Mouse (Mus musculus) adrenal gland, adult 2 months (tissue): ENCODE results near the gene Gm20388. TPM values are rescaled to one million over a fixed set of nuclear protein-coding genes. Genes with fewer than 3 reads are reported as not detected.
A peak's percentile ranks its signal among the peaks of the same experiment; 100 is the strongest.

Experiments
- DNase-seq: peaks from one replicate; pipeline ENCODE4 v3.0.0; 2021
- polyA plus RNA-seq: library from polyadenylated mRNA; depleted of rRNA; stranded (reverse); fragments of >200 nt; gene quantifications from 2 replicates; pipeline ENCODE4 v1.2.3, GENCODE M21; 2012
- total RNA-seq, 2 experiments: library from RNA; stranded (reverse); gene quantifications; 2 replicates each; pipeline ENCODE4 v1.2.3; 2021

Gene Gm20388
- total and polyA plus RNA-seq, 3 experiments: 5.9 to 50.1 (median 9.9) TPM

DNA sequence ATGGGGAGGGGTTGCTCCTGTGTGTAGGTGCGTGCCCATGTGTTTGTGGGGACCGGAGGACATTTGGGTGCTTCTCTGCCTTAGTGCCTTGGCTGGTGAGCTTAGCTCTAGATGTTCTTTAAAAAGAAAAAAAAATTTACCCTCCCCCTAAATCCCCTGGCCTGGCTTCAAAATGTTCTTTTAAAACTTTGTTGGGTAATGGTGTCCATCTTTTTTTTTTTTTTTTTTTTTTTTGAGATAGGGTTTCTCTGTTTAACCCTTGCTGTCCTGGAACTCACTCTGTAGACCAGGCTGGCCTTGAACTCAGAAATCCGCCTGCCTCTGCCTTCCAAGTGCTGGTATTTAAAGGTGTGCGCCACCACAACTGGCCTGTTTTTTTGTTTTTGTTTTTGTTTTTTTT lies 4.7 kb downstream of the Gm20388 start:
- DNase-seq: no peak

GRCm38 (mm10) chr8:119916237-119916892 lies 5.7 kb downstream of the Gm20388 start:
- peak; percentile 48 for DNase-seq

- DNase-seq: no peak
These were observed 6.8 kb downstream of the Gm20388 start for GRCm38 (mm10) chr8:119917415-119917814.

DNA sequence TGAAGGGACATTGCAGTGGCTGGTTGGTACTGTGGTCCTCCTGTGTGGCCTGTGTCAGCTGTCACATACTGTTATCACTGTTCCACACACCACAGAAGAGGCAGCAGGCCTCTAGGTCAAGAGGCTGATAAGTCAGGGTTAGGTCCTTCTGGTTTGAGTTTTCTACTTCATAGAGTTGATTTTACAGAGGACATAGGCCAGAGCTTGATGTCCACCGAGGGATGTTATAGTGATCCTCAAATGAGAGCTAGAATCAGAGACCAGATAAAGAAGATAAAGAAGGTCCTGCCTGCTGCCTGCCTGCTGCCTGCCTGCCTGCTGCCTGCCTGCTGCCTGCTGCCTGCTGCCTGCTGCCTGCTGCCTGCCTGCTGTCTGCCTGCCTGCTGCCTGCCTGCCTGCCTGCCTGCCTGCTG lies 7.5 kb downstream of the Gm20388 start:
- DNase-seq: no peak

GRCm38 (mm10) chr8:119923259-119923658 lies 12.6 kb downstream of the Gm20388 start:
- DNase-seq: no peak

GRCm38 (mm10) chr8:119925428-119925827 lies 14.8 kb downstream of the Gm20388 start:
- DNase-seq: no peak

DNA sequence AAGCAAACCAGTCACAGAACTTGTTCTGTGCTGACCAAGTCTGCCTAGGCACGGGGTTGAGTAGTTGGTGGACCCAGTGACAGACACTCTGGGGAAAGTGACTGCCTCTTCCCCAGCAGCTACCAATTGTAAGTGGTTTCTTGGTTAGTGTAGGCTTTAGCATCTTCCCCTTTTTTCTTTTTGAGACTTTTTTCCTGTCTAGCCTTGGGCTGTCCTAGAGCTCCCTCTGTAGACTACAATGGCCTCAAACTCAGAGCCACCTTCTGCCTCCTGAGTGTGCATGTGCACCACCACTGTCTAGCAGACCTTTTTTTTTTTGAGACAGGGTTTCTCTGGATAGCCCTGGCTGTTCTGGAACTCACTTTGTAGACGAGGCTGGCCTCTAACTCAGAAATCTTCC lies 15.8 kb downstream of the Gm20388 start:
- no peak for DNase-seq

GRCm38 (mm10) chr8:119927422-119928092 lies 16.9 kb downstream of the Gm20388 start:
- DNase-seq: peak; percentile 54

DNA sequence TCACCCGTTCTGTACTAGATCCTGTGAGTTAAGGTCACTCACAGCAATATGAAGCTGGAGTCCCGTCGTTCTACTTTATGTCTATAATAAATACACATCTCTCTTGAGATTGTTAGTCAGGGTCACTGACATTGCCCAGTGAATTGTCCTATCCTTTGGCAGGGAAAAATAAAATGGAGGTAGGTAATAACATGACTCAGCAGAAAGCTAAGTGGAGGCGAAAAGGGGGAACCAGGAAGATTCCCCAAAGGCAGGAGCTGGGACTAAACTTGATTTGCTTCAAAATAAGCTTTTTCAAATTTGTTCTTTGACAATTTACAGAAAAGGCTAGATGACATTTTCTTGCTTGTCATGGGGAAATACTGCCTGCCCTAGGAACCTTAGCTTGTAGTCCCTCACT lies 20.7 kb downstream of the Gm20388 start:
- no peak for DNase-seq

GRCm38 (mm10) chr8:119933681-119934080 lies 23.0 kb downstream of the Gm20388 start:
- DNase-seq: no peak

DNA sequence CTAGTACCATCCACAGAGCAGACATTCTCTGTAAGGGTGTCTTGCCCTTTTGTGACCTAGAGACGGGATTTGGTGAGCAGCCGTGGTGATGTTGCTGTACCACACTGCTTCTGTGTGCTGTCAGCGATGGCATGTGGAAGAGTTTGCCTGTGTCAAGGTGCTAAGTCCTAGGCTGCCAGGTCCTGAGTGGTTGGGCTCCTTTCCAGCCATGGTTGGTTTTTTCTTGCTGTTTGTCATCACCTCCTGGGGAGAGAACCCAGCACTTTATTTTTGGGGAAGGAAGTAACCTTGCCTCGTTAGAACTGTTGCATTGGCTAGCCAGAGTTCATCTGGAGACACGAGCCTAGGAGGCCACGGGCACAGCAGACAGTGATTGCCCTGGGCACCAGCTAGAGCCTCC lies 24.9 kb downstream of the Gm20388 start:
- no peak for DNase-seq

- no peak for DNase-seq
These were observed 27.8 kb downstream of the Gm20388 start for GRCm38 (mm10) chr8:119938481-119938880.

DNA sequence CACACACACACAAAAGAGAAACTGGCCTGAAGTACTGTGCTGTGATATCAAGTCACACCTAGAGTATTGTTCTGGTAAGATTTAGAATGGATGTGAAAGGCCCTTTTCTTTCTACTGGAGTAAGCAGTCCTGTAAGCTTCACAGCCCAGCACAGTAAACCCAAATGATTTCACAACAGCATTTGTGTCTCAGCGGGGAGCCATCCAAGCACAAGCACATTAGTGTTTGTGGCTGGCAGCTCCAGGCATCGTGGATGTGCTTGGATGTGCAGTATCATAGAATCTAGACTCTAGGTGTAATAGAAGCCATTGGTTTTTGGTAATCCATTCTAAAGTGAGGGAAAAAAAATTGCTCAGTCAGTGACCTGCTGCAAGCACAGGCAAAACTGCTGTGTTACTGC lies 28.7 kb downstream of the Gm20388 start:
- no peak for DNase-seq

GRCm38 (mm10) chr8:119941471-119941870 lies 30.8 kb downstream of the Gm20388 start:
- DNase-seq: peak; percentile 47

GRCm38 (mm10) chr8:119943616-119944015 lies 33.0 kb downstream of the Gm20388 start:
- DNase-seq: no peak

DNA sequence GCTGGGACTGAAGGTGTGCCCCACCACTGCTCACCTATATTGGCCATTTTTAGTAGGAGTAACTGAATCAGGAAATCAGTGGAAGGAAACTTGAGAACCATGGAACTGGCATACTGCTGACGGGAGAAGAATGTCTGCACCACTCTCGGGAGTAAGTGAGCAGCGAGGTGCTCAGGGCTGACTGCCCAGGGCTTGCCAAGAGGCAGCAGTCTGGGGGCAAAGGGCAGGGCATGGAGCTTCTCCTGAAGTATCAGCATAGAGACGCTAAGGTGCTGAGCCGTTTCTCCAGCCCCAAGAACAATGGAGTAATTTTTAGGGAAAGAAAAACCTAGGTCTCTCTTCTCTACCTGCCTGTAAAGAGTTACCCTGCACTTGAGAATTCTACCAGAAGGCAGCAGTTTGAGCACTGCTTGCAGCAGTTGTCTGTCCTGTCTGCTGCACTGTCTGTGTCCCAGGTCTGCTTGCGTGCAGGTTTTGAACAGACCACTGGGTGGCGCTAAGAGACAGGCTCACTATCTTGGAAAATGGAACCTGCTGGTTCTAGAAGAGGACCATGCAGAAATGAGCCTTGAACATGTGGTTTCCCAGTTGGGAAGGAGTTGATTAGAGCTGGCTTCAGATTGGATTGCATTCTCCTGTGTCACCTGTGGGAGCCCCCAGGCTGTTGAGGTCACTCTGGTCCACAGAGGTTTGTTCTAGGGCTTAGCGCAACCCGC lies 33.6 kb downstream of the Gm20388 start:
- peak; percentile 70 for DNase-seq

- no peak for DNase-seq
These were observed 35.8 kb downstream of the Gm20388 start for GRCm38 (mm10) chr8:119946326-119946865.

DNA sequence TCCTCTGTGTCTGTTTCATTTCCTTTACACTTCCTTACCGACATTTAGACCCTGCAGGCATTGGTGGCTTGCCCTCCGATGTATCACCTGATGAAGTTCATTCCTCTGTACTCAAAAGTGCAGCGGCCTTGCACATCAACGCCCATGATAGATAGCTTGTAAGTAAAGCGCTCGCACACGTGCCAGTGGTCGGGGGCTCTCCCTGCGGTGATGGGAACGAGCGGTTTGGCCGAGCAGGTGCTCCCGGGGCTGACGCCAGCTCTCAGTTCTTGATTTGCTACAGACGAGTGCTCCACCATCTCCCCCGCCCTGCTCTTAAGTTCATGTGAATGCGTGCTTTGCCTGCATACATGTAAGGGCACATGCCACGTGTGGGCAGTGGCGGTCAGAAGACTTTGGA lies 37.0 kb downstream of the Gm20388 start:
- no peak for DNase-seq

DNA sequence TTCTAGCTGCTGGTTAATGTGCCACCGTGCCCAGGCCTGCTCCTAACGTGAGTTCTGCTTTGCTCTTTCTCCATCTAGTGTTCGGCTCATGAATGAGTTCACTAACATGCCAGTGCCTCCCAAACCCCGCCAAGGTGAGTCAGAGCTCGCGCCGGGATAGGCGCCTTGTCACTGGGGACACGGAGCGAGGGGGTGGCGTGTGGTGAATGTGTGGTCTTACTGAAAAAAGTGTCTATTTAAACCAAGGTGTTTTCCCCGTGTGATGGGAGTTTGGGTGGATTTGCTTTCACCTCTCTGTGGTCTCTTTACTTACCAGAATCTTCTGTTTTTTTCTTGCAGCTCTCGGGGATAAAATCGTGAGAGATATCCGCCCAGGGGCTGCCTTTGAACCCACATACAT lies 37.7 kb downstream of the Gm20388 start:
- DNase-seq: peak; percentile 76

GRCm38 (mm10) chr8:119952282-119952681 lies 41.6 kb downstream of the Gm20388 start:
- DNase-seq: peak; percentile 40

- DNase-seq: no peak
These were observed 42.1 kb downstream of the Gm20388 start for GRCm38 (mm10) chr8:119952747-119953146.

- no peak for DNase-seq
These were observed 44.7 kb downstream of the Gm20388 start for GRCm38 (mm10) chr8:119955333-119955732.

DNA sequence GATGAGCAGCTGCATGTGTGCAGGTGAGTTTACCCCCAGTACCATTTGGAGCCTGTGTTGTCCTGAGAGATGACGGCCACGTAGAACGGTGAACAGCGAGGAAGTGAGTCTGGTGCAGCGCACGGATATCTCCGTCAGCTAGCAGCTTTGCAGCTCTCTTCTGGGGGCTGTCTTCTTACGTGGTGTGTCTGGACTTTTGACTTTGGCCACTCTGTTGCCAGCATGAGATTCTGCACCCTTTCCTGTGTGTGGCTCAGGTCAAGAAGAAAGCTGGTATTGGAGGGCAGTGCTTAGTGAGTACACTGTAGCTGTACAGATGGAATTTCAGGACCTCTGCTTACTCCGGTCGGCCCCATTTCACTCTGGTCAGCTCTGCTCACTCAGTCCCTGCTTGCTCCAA lies 47.4 kb downstream of the Gm20388 start:
- DNase-seq: no peak
